ENCODE assay signal across 11 mouse cellular contexts in genomic region chr16:94765129-94765528, GRCm38 (mm10).
DNase-seq lines count a peak whose midpoint lies in the region; ATAC-seq lines count a peak whose summit lies in the region.
"Had no signal": no experiment of that assay in that cellular context is flagged by ENCODE, and none has a peak within 500 bp of the region (broad histone marks: within the 10 kb centered on the region; RNA-seq: fewer than 3 reads in every experiment).

No protein-coding gene starts in this region.

- peak overlapping the region; percentile 23; the same call in 1 of the 2 replicates for H3K9ac ChIP-seq in lung, embryonic 16.5 days (ENCODE audit: low read length)
- no peak overlapping the region; the same call in 1 of the 2 replicates for H3K9ac ChIP-seq in heart, embryonic 12.5 days
- H3K9ac ChIP-seq in neural tube, embryonic 13.5 days = peak overlapping the region; percentile 22; the same call in 1 of the 2 replicates
- H3K9ac ChIP-seq: embryonic facial prominence, embryonic 12.5 days; limb, embryonic 12.5 days had no signal

- ATAC-seq in frontal cortex, adult (ENCODE audit: low TSS enrichment) = peak; percentile 41
- ATAC-seq in lung, embryonic 16.5 days (ENCODE audit: low read depth) = peak; percentile 53; the same call in 1 of the 2 replicates
- peak; percentile 77 for ATAC-seq in heart, embryonic 12.5 days (ENCODE audit: insufficient number of reproducible peaks, low FRiP score)
- no peak for ATAC-seq in neural tube, embryonic 13.5 days (ENCODE audit: low read depth)
- ATAC-seq in erythroid progenitor cell, adult 5-6 weeks (replicated peaks; ENCODE audit: low FRiP score, poor library complexity, severe bottlenecking) = no peak

- 24% methylated on average over 8 of the region's 8 CpGs for WGBS in lung, embryonic 16.5 days
- WGBS in heart, embryonic 12.5 days = 19% methylated on average over 8 of the region's 8 CpGs
- 22% methylated on average over 8 of the region's 8 CpGs for WGBS in neural tube, embryonic 13.5 days

- H3K4me1 ChIP-seq in lung, embryonic 16.5 days (replicated peaks; ENCODE audit: control insufficient read depth, insufficient read depth, low read length) = peaks cover 5% of the 10 kb centered on the region
- peaks cover 32% of the 10 kb centered on the region for H3K4me1 ChIP-seq in heart, embryonic 12.5 days (replicated peaks)
- H3K4me1 ChIP-seq in neural tube, embryonic 13.5 days (replicated peaks) = peaks cover 10% of the 10 kb centered on the region
- H3K4me1 ChIP-seq: limb, embryonic 12.5 days had no signal

- H3K27me3 ChIP-seq in lung, embryonic 16.5 days (ENCODE audit: control insufficient read depth, insufficient read depth, low read depth, low read length) = no peaks in the 10 kb centered on the region
- no peaks in the 10 kb centered on the region for H3K27me3 ChIP-seq in heart, embryonic 12.5 days (replicated peaks)
- no peaks in the 10 kb centered on the region for H3K27me3 ChIP-seq in neural tube, embryonic 13.5 days
- H3K27me3 ChIP-seq: embryonic facial prominence, embryonic 12.5 days; limb, embryonic 12.5 days had no signal

- no peak overlapping the region for H3K4me3 ChIP-seq in lung, embryonic 16.5 days (ENCODE audit: low read length)
- no peak overlapping the region for H3K4me3 ChIP-seq in heart, embryonic 12.5 days
- no peak overlapping the region for H3K4me3 ChIP-seq in neural tube, embryonic 13.5 days
- H3K4me3 ChIP-seq: embryonic facial prominence, embryonic 12.5 days; limb, embryonic 12.5 days had no signal

- H3K9me3 ChIP-seq in lung, embryonic 16.5 days (ENCODE audit: control insufficient read depth, low read length) = no peaks in the 10 kb centered on the region
- H3K9me3 ChIP-seq in heart, embryonic 12.5 days (replicated peaks) = no peaks in the 10 kb centered on the region
- H3K9me3 ChIP-seq in neural tube, embryonic 13.5 days = no peaks in the 10 kb centered on the region
- H3K9me3 ChIP-seq: embryonic facial prominence, embryonic 12.5 days; limb, embryonic 12.5 days had no signal

- no peak overlapping the region for H3K4me2 ChIP-seq in lung, embryonic 16.5 days (ENCODE audit: low read depth, low read length)
- peak overlapping the region; percentile 52 for H3K4me2 ChIP-seq in heart, embryonic 12.5 days
- peak overlapping the region; percentile 28; the same call in 1 of the 2 replicates for H3K4me2 ChIP-seq in neural tube, embryonic 13.5 days
- H3K4me2 ChIP-seq: embryonic facial prominence, embryonic 12.5 days; limb, embryonic 12.5 days had no signal

- H3K36me3 ChIP-seq in lung, embryonic 16.5 days (ENCODE audit: control insufficient read depth, insufficient read depth, low read length) = no peaks in the 10 kb centered on the region
- no peaks in the 10 kb centered on the region for H3K36me3 ChIP-seq in heart, embryonic 12.5 days
- H3K36me3 ChIP-seq in neural tube, embryonic 13.5 days = no peaks in the 10 kb centered on the region
- H3K36me3 ChIP-seq: embryonic facial prominence, embryonic 12.5 days; limb, embryonic 12.5 days had no signal

- no peak overlapping the region for H3K27ac ChIP-seq in lung, embryonic 16.5 days (ENCODE audit: low read length)
- peak overlapping the region; percentile 96 for H3K27ac ChIP-seq in heart, embryonic 12.5 days (ENCODE audit: poor library complexity, severe bottlenecking)
- H3K27ac ChIP-seq in neural tube, embryonic 13.5 days (replicated peaks) = no peak overlapping the region
- H3K27ac ChIP-seq: embryonic facial prominence, embryonic 12.5 days; limb, embryonic 12.5 days had no signal

- no peak for DNase-seq in frontal cortex, postnatal 10 days (ENCODE audit: low spot score in 2 of 2)
- DNase-seq in lung, postnatal 25 days (ENCODE audit: low spot score) = no peak
- no peak for DNase-seq in MN1 (ENCODE audit: low spot score)
- DNase-seq: adrenal gland, postnatal 10 days had no signal

Comparison
In these comparisons a context has a peak if more than half of its experiments do, and no peak if none do; other contexts are left out.
1. ATAC-seq: peak in frontal cortex, adult (single experiment), lung, embryonic 16.5 days (single experiment) and heart, embryonic 12.5 days (single experiment); none in neural tube, embryonic 13.5 days (single experiment) and erythroid progenitor cell, adult 5-6 weeks (single experiment).